Mouse (Mus musculus) kidney, embryonic 15.5 days (tissue): ENCODE measurements around the gene AI854703. TPM values are rescaled to one million over a fixed set of nuclear protein-coding genes. Genes with fewer than 3 reads are reported as not detected.
A peak's percentile ranks its signal among the peaks of the same experiment; 100 is the strongest.

ENCODE experiments used
- ATAC-seq: fragments of 200-750 bp; cut with Nextera tagmentation; replicated peaks from 2 replicates; pipeline ENCODE4 v1.8.0; 2017; ENCODE audit warnings: moderate TSS enrichment; ENCODE audit not compliant: low FRiP score
- H3K27ac ChIP-seq: fragments of 300-500 bp; sonication (generic); 2 replicates; pipeline ENCODE4 v1.5.1; 2015; ENCODE audit warnings: mild to moderate bottlenecking, inconsistent platforms
- H3K27me3 ChIP-seq: fragments of 300-500 bp; sonication (generic); 2 replicates; pipeline ENCODE4 v1.6.1; 2015; ENCODE audit warnings: inconsistent platforms
- H3K36me3 ChIP-seq: fragments of 300-500 bp; sonication (generic); 2 replicates; pipeline ENCODE4 v1.6.1; 2015; ENCODE audit warnings: inconsistent platforms
- H3K4me1 ChIP-seq: fragments of 300-500 bp; sonication (generic); 2 replicates; pipeline ENCODE4 v1.6.1; 2015; ENCODE audit warnings: inconsistent platforms
- H3K4me2 ChIP-seq: fragments of 300-500 bp; sonication (generic); 2 replicates; pipeline ENCODE4 v1.6.1; 2015; ENCODE audit warnings: moderate library complexity, mild to moderate bottlenecking, inconsistent platforms
- H3K4me3 ChIP-seq: fragments of 300-500 bp; sonication (generic); replicated peaks from 2 replicates; pipeline ENCODE4 v1.5.1; 2015; ENCODE audit warnings: mild to moderate bottlenecking, inconsistent platforms
- H3K9ac ChIP-seq: fragments of 300-500 bp; sonication (generic); 2 replicates; pipeline ENCODE4 v1.6.1; 2015; ENCODE audit warnings: mild to moderate bottlenecking, inconsistent platforms
- H3K9me3 ChIP-seq: fragments of 300-500 bp; sonication (generic); replicated peaks from 2 replicates; pipeline ENCODE4 v1.6.1; 2016; ENCODE audit warnings: inconsistent platforms
- WGBS: fragments of 180-500 bp; shearing (Covaris S2); methylation state at CpG from one replicate; pipeline ENCODE4 v1.1.7; 2015; ENCODE audit warnings: mixed read lengths; 5-methylcytosine and 5-hydroxymethylcytosine counted together
- polyA plus RNA-seq: library from polyadenylated mRNA; unstranded; fragments of >200 nt; fragmentation: Nextera tagmentation; extraction: Ambion mirVana; gene quantifications from 2 replicates; pipeline ENCODE4 v1.2.1, GENCODE M21; 2015

AI854703 gene
- polyA plus RNA-seq = 3.0 and 3.1 TPM in 2 replicates

DNA sequence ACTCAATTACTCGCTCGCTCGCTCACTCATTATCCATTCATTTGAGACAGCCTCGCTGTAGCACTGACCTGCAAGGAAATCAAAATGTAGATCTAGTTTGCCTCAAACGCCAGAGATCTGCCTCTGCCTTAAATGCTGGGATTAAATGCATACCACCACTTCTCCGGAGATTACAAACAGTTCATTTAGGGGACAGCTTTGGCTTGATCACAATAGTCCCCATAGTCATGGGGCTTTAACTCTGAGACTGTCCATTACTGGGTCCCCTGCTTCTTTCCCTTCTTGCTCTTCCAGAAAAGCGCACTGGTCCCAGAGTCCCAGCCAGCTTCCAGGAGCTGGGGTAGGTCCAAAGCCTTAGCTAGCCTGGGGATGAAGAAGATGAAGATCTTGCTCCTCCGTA, at the start of gene AI854703:
TSS of gene AI854703 (plus strand) at position 301 of the 400 bp plus-strand sequence.
- no peak for ATAC-seq
- Histone ChIP-seq H3K9me3 (no peaks in the 10 kb centered on the region), H3K9ac (peak within 1 kb of the TSS; percentile 34), H3K36me3 (no peaks in the 10 kb centered on the region), H3K4me3 (peak within 1 kb of the TSS; percentile 49), H3K27ac (peak within 1 kb of the TSS; percentile 75; the same call in 1 of the 2 replicates), H3K4me1 (peaks cover 39% of the 10 kb centered on the region), H3K4me2 (peak within 1 kb of the TSS; percentile 89), H3K27me3 (peaks cover 38% of the 10 kb centered on the region)
- WGBS = 29% methylated on average over 8 of the region's 8 CpGs

- Histone ChIP-seq H3K4me2 (no peak overlapping the region), H3K27me3 (no peaks in the 10 kb centered on the region), H3K9ac (no peak overlapping the region), H3K4me3 (no peak overlapping the region), H3K9me3 (no peaks in the 10 kb centered on the region), H3K27ac (peak overlapping the region; percentile 61; the same call in 1 of the 2 replicates), H3K4me1 (peaks cover 18% of the 10 kb centered on the region), H3K36me3 (no peaks in the 10 kb centered on the region)
- 24% methylated on average over 5 of the region's 5 CpGs for WGBS
- no peak for ATAC-seq
Measured at GRCm38 (mm10) chr6:48578736-48579135, 47.8 kb upstream of the AI854703 start.

DNA sequence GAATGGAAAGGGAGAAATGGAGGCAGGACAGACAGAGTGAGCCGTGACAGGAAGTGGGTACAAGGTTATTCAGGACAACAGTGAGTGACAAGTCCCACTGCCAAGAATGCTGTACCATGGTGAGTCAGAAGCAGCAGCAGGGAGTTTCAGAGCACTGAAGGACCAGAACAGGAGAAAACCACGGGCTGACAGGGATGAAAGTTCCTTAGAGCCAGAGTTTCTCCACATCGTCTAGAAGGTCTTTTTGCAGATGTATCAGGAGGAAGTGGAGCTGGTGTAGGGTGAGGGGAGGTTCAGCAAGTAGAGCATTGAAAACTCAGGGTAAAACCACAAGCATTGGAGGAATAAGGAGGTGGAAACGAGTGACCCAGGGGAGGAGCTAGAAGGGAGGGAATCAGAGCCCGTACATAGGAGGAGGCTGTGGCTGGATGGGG, 47.3 kb upstream of the AI854703 start:
- WGBS = 26% methylated on average over 5 of the region's 5 CpGs
- peaks cover 18% of the 10 kb centered on the region for H3K4me1 ChIP-seq
- H3K27me3 ChIP-seq = no peaks in the 10 kb centered on the region
- no peak overlapping the region for H3K9ac ChIP-seq
- no peaks in the 10 kb centered on the region for H3K36me3 ChIP-seq
- peak overlapping the region; percentile 61 for H3K27ac ChIP-seq
- H3K4me2 ChIP-seq = peak overlapping the region; percentile 6; the same call in 1 of the 2 replicates
- no peak overlapping the region for H3K4me3 ChIP-seq
- H3K9me3 ChIP-seq = no peaks in the 10 kb centered on the region
- ATAC-seq = 0 out of 2 replicates have a peak, but pooled peaks have one; percentile 12

DNA sequence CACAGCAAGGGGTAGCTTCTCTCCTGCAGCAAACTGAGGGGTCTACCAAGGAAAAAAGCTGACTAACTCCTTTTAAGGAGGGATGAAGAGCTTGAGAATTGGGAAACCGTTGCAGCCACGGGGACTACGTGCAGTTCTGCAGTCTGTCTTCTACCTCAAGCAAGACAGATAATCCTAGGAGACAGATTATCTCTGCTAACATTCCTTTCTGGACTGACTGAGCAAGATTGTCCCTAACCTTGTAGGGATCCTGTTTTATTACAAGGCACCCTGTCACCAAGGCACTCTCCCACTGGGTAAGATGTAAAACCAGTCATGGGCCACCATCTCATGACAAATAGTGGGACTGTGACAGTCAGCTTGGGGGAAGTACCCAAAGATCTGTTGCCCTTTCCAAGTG, 45.3 kb upstream of the AI854703 start:
- WGBS = 62% methylated on average over 3 of the region's 3 CpGs
- Histone ChIP-seq H3K36me3 (no peaks in the 10 kb centered on the region), H3K9me3 (no peaks in the 10 kb centered on the region), H3K27ac (no peak overlapping the region), H3K4me3 (no peak overlapping the region), H3K27me3 (no peaks in the 10 kb centered on the region), H3K4me2 (no peak overlapping the region), H3K9ac (no peak overlapping the region), H3K4me1 (peaks cover 18% of the 10 kb centered on the region)
- ATAC-seq = no peak

- Histone ChIP-seq H3K36me3 (no peaks in the 10 kb centered on the region), H3K9me3 (no peaks in the 10 kb centered on the region), H3K9ac (no peak overlapping the region), H3K4me3 (no peak overlapping the region), H3K27ac (no peak overlapping the region), H3K27me3 (no peaks in the 10 kb centered on the region), H3K4me1 (peaks cover 18% of the 10 kb centered on the region), H3K4me2 (no peak overlapping the region)
- no peak for ATAC-seq
- 55% methylated on average over 3 of the region's 3 CpGs for WGBS
Measured at GRCm38 (mm10) chr6:48582037-48582436, 44.5 kb upstream of the AI854703 start.

GRCm38 (mm10) chr6:48589194-48589750, 37.3 kb upstream of the AI854703 start, which contains the start of gene Gm45021:
TSS of gene Gm45021 (plus strand) at chr6:48589610.
- Histone ChIP-seq H3K9me3 (no peaks in the 10 kb centered on the region), H3K27ac (peak within 1 kb of the TSS; percentile 51; the same call in 1 of the 2 replicates), H3K36me3 (no peaks in the 10 kb centered on the region), H3K4me3 (no peak within 1 kb of the TSS), H3K4me1 (peaks cover 26% of the 10 kb centered on the region), H3K4me2 (no peak within 1 kb of the TSS), H3K27me3 (no peaks in the 10 kb centered on the region), H3K9ac (no peak within 1 kb of the TSS)
- WGBS = 14% methylated on average over 6 of the region's 6 CpGs
- no peak for ATAC-seq

GRCm38 (mm10) chr6:48591221-48591845, 35.2 kb upstream of the AI854703 start:
- H3K27ac ChIP-seq = peak overlapping the region; percentile 41; the same call in 1 of the 2 replicates
- no peak for ATAC-seq
- H3K4me1 ChIP-seq = peaks cover 40% of the 10 kb centered on the region
- no peak overlapping the region for H3K4me3 ChIP-seq
- H3K9me3 ChIP-seq = peaks cover 10% of the 10 kb centered on the region
- 60% methylated on average over 3 of the region's 3 CpGs for WGBS
- H3K9ac ChIP-seq = no peak overlapping the region
- H3K36me3 ChIP-seq = peaks cover 14% of the 10 kb centered on the region
- no peaks in the 10 kb centered on the region for H3K27me3 ChIP-seq
- H3K4me2 ChIP-seq = no peak overlapping the region

GRCm38 (mm10) chr6:48591871-48592270, 34.7 kb upstream of the AI854703 start:
- H3K27ac ChIP-seq = no peak overlapping the region
- peaks cover 15% of the 10 kb centered on the region for H3K9me3 ChIP-seq
- H3K4me1 ChIP-seq = peaks cover 40% of the 10 kb centered on the region
- 89% methylated on average over 6 of the region's 6 CpGs for WGBS
- H3K4me2 ChIP-seq = no peak overlapping the region
- H3K9ac ChIP-seq = no peak overlapping the region
- no peaks in the 10 kb centered on the region for H3K27me3 ChIP-seq
- H3K4me3 ChIP-seq = no peak overlapping the region
- no peak for ATAC-seq
- H3K36me3 ChIP-seq = peaks cover 19% of the 10 kb centered on the region

- ATAC-seq = peak; percentile 93
- peak within 1 kb of the TSS; percentile 94 for H3K27ac ChIP-seq
- H3K9me3 ChIP-seq = peaks cover 29% of the 10 kb centered on the region
- peaks cover 40% of the 10 kb centered on the region for H3K4me1 ChIP-seq
- H3K9ac ChIP-seq = peak within 1 kb of the TSS; percentile 82
- H3K4me2 ChIP-seq = peak within 1 kb of the TSS; percentile 81
- WGBS = 7% methylated on average over 45 of the region's 45 CpGs
- H3K4me3 ChIP-seq = peak within 1 kb of the TSS; percentile 81
- no peaks in the 10 kb centered on the region for H3K27me3 ChIP-seq
- H3K36me3 ChIP-seq = peaks cover 34% of the 10 kb centered on the region
Measured at GRCm38 (mm10) chr6:48593158-48594042, 33.2 kb upstream of the AI854703 start, which contains the start of the genes Repin1 and Gm44965. TSS of gene Repin1 (plus strand) at chr6:48593883. TSS of gene Gm44965 (plus strand) at chr6:48593941.

DNA sequence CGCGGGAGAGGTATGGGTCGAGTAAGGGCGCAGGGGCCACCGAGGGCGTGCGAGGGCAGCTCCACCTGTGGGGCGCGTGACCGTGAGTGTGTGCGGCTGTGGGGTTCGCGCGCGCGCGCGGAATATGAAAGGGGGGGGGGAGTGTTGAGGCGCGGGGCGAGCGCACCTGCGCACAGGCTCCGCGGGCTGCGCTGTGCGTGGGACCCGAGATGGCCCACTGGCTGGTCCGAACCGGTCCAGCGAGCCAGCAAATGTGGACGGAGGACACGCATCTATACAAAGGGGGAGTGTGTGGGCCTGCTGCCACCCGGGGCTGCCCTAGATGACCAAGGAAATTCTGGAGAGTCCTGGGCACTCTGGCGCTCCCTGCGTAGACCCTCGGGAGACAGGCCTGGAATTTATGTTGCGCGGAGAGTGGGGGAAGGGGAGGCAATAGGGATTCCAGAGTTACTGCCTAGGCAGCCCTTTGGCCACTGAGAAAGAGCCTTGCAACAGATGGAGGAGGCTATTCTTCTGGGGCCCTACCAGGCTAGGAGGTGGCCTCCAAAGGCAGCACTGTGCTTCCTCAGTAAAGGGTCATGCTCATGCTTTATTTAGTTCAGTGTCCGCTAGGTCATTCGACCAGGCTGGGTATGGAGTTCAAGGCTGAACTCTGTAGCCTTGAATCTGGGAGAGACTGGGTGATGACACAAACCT, 32.4 kb upstream of the AI854703 start:
- H3K4me2 ChIP-seq = peak overlapping the region; percentile 81
- ATAC-seq = peak; percentile 73

DNA sequence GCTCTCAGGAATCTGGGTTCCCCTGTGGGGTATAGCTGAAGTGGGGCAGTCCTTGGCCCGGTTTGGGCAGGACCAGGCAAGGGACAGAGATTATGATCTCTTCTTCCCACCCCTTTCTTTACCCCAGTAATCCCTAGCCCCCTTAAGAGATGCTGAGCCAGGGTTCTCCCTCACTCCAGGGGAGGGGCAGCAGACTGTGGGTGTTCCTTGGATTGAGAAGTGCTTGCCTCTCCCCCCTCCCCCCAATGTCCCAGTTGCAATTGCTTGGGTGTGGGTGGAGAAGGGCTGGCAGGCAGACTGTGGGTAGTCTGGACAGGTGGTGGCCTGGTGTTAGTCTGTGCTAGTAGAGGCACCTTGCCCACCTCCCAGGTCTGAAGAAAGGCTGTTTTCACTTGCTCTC, 31.3 kb upstream of the AI854703 start:
- Histone ChIP-seq H3K4me3 (peak overlapping the region; percentile 81), H3K9me3 (peaks cover 29% of the 10 kb centered on the region), H3K9ac (peak overlapping the region; percentile 82), H3K27me3 (no peaks in the 10 kb centered on the region), H3K27ac (no peak overlapping the region), H3K4me2 (peak overlapping the region; percentile 81), H3K36me3 (peaks cover 53% of the 10 kb centered on the region), H3K4me1 (peaks cover 27% of the 10 kb centered on the region)
- no peak for ATAC-seq
- WGBS = 60% methylated on average over 1 of the region's 1 CpGs

More for the DNA sequence above, 32.4 kb upstream of the AI854703 start:
- peaks cover 42% of the 10 kb centered on the region for H3K36me3 ChIP-seq
- peaks cover 29% of the 10 kb centered on the region for H3K9me3 ChIP-seq
- no peaks in the 10 kb centered on the region for H3K27me3 ChIP-seq
- H3K4me1 ChIP-seq = peaks cover 37% of the 10 kb centered on the region
- H3K27ac ChIP-seq = peak overlapping the region; percentile 94
- H3K9ac ChIP-seq = peak overlapping the region; percentile 82
- peak overlapping the region; percentile 81 for H3K4me3 ChIP-seq
- WGBS = 1% methylated on average over 40 of the region's 41 CpGs
